Mouse (Mus musculus) heart, postnatal 0 days (tissue): ENCODE measurements around the gene Tmem72. TPM values are rescaled to one million over a fixed set of nuclear protein-coding genes. Genes with fewer than 3 reads are reported as not detected.

Experiments
- ATAC-seq: fragments of 200-750 bp; cut with Nextera tagmentation; 2 replicates; pipeline ENCODE4 v1.8.0; 2017; ENCODE audit warnings: low read depth, moderate number of reproducible peaks, moderate library complexity; ENCODE audit not compliant: insufficient read depth
- DNase-seq: peaks from one replicate; pipeline ENCODE4 v3.0.0-alpha.2; 2016; ENCODE audit warnings: low spot score
- H3K27ac ChIP-seq: fragments of 300-500 bp; sonication (generic); 2 replicates; pipeline ENCODE4 v1.5.1; 2014; ENCODE audit warnings: low read depth, mild to moderate bottlenecking
- H3K27me3 ChIP-seq: fragments of 300-500 bp; sonication (generic); 2 replicates; pipeline ENCODE4 v1.6.1; 2014; ENCODE audit warnings: low read length, mixed read lengths; ENCODE audit not compliant: control insufficient read depth, insufficient read depth
- H3K36me3 ChIP-seq: fragments of 300-500 bp; sonication (generic); replicated peaks from 2 replicates; pipeline ENCODE4 v1.6.1; 2014; ENCODE audit warnings: low read length, mixed read lengths; ENCODE audit not compliant: control insufficient read depth, insufficient read depth
- H3K4me1 ChIP-seq: fragments of 300-500 bp; sonication (generic); 2 replicates; pipeline ENCODE4 v1.6.1; 2014; ENCODE audit warnings: antibody characterized with exemption; ENCODE audit not compliant: control insufficient read depth, insufficient read depth
- H3K4me2 ChIP-seq: fragments of 300-500 bp; sonication (generic); 2 replicates; pipeline ENCODE4 v1.6.1; 2014; ENCODE audit warnings: low read depth, mild to moderate bottlenecking, low read length, moderate library complexity
- H3K4me3 ChIP-seq: fragments of 300-500 bp; sonication (generic); 2 replicates; pipeline ENCODE4 v1.5.1; 2014; ENCODE audit warnings: low read depth, low read length
- H3K9ac ChIP-seq: fragments of 300-500 bp; sonication (generic); replicated peaks from 2 replicates; pipeline ENCODE4 v1.6.1; 2014; ENCODE audit warnings: low read depth, low read length, mixed read lengths
- H3K9me3 ChIP-seq: fragments of 300-500 bp; sonication (generic); replicated peaks from 2 replicates; pipeline ENCODE4 v1.6.1; 2016; ENCODE audit warnings: low read length; ENCODE audit not compliant: control insufficient read depth
- CTCF ChIP-seq: IDR thresholded peaks from 2 replicates; pipeline ENCODE4 v1.5.1; 2016; ENCODE audit warnings: antibody characterized with exemption, control low read depth, low read depth
- EP300 ChIP-seq: IDR thresholded peaks from 2 replicates; pipeline ENCODE4 v1.6.1; 2016; ENCODE audit warnings: antibody characterized with exemption, low read depth
- WGBS: fragments of 180-500 bp; shearing (Covaris S2); extraction: QIAGEN DNeasy Blood & Tissue Kit; methylation state at CpG from one replicate; pipeline ENCODE4 v1.1.7; 2014; 5-methylcytosine and 5-hydroxymethylcytosine counted together
- polyA plus RNA-seq: library from polyadenylated mRNA; unstranded; fragments of >200 nt; fragmentation: Nextera tagmentation; extraction: Ambion mirVana; gene quantifications from 2 replicates; pipeline ENCODE4 v1.2.1, GENCODE M21; 2015
- total RNA-seq: library from RNA; depleted of rRNA; stranded (reverse); fragments of >200 nt; gene quantifications from 2 replicates; pipeline ENCODE4 v1.2.3, GENCODE M21; 2014; ENCODE audit warnings: low replicate concordance

Gene Tmem72
- total and polyA plus RNA-seq, 2 experiments from 2014 or later: 0.05 to 0.15 TPM

DNA sequence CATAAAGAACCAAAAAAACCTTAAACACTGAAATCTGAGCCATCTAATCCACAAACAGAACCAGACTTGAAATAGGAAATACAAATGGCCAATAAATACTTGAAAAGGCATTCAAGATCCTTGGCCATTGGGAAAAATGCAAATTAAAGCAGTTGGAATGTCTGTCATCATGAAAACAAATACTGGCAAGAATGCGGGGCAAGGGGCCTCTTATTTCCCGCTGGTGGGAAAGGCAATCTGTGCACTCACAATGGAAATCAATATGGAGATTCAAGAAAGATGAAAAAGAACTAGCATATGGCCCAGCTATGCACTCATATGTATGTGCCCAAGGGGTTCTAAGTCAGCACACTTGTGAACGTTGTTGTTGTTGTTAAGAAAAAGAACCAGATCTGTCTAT is 49.8 kb downstream of the Tmem72 start:
- DNase-seq: no peak
- Histone ChIP-seq H3K4me2 (no peak overlapping the region), H3K27me3 (no peaks in the 10 kb centered on the region), H3K27ac (no peak overlapping the region), H3K9me3 (no peaks in the 10 kb centered on the region), H3K36me3 (no peaks in the 10 kb centered on the region), H3K4me1 (peaks cover 21% of the 10 kb centered on the region), H3K9ac (no peak overlapping the region), H3K4me3 (no peak overlapping the region)
- 87% methylated on average over 3 of the region's 3 CpGs for WGBS
- no peak for ATAC-seq
- TF ChIP-seq CTCF (no peak), EP300 (no peak)

DNA sequence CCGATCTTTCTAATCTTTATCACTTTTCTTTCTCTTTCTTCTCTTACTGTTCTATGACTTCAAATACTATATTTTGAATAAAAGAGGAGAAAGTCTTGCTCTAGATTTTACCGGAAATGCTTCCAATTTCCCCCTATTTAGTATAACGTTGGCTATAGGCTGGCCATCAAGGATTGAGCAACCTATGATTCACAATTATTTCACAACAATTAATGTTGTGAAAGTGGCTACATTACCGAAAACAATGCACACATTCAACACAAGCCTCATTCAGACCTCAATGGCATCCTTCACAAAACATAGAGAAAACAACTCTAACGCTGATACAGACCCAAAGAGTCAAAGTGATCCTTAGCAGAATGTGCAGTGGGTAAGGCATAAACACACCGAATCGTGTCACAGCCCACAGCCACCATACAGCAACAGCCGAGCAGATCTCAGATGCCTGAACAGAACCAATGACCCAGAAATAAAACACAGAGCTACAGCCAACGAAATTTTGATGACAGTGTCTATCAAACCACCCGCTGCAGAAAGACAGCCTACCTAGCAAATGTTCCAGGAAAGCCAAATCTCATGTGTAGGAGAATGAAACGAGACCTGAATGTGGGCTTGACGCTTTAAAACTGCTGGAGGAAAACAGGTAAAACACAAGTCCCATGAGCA is 50.5 kb downstream of the Tmem72 start:
- Histone ChIP-seq H3K36me3 (no peaks in the 10 kb centered on the region), H3K9ac (no peak overlapping the region), H3K4me2 (no peak overlapping the region), H3K27ac (no peak overlapping the region), H3K4me3 (no peak overlapping the region), H3K9me3 (no peaks in the 10 kb centered on the region), H3K4me1 (peaks cover 15% of the 10 kb centered on the region), H3K27me3 (no peaks in the 10 kb centered on the region)
- DNase-seq: no peak
- no peak for TF ChIP-seq CTCF
- no peak for TF ChIP-seq EP300
- no peak for ATAC-seq
- 85% methylated on average over 12 of the region's 12 CpGs for WGBS

DNA sequence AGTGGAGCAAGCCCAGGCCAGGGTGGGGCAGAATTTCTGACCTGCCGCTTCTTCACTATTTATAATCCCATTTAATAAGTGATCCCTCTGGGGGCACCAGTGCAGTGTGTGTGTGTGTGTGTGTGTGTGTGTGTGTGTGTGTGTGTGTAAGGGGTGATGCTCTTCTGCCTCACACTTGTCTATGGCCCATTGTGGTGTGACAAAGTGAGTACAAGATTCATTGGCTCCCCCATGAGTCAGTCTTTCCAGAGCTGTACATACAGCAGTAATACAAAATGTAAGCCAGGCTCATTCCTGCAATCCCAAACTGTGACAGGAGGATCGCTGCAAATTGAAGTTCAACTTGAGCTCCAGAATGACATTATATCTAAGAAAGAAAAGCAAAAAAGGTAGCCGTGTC is 51.9 kb downstream of the Tmem72 start:
- TF ChIP-seq EP300 (no peak), CTCF (no peak)
- no peak overlapping the region for H3K27ac ChIP-seq
- no peak overlapping the region for H3K9ac ChIP-seq
- H3K4me2 ChIP-seq: no peak overlapping the region
- no peak overlapping the region for H3K4me3 ChIP-seq
- H3K36me3 ChIP-seq: no peaks in the 10 kb centered on the region
- DNase-seq (no peak), ATAC-seq (no peak)
- H3K4me1 ChIP-seq: peaks cover 6% of the 10 kb centered on the region; the same call in 1 of the 2 replicates
- WGBS: 70% methylated on average over 3 of the region's 3 CpGs
- H3K9me3 ChIP-seq: no peaks in the 10 kb centered on the region
- H3K27me3 ChIP-seq: no peaks in the 10 kb centered on the region

DNA sequence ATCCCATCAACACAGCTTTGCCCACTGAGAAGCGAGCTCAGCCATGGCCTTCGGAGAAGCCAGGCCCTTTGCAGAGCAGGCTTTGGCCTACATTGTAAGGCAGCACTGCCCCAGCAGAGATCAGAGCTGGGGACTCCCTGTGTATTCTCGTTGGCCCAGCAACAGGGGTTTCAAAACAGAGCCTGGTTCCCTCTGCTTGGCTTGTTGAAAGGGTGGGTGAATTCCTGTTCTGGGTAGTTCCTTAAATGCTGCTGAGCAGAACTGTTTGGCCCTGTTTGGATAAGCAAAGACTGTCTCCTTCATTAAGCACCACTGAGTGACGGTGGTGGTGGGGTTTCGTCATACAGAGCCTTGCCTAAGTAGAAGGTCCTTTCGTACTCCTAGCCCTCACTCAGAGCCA is 52.7 kb downstream of the Tmem72 start:
- H3K4me2 ChIP-seq: no peak overlapping the region
- no peak for ATAC-seq
- WGBS: 75% methylated on average over 6 of the region's 6 CpGs
- H3K4me1 ChIP-seq: peaks cover 6% of the 10 kb centered on the region; the same call in 1 of the 2 replicates
- no peaks in the 10 kb centered on the region for H3K27me3 ChIP-seq
- no peak for TF ChIP-seq EP300
- no peak for TF ChIP-seq CTCF
- H3K9me3 ChIP-seq: no peaks in the 10 kb centered on the region
- no peak overlapping the region for H3K9ac ChIP-seq
- no peaks in the 10 kb centered on the region for H3K36me3 ChIP-seq
- no peak overlapping the region for H3K4me3 ChIP-seq
- no peak for DNase-seq
- H3K27ac ChIP-seq: no peak overlapping the region

DNA sequence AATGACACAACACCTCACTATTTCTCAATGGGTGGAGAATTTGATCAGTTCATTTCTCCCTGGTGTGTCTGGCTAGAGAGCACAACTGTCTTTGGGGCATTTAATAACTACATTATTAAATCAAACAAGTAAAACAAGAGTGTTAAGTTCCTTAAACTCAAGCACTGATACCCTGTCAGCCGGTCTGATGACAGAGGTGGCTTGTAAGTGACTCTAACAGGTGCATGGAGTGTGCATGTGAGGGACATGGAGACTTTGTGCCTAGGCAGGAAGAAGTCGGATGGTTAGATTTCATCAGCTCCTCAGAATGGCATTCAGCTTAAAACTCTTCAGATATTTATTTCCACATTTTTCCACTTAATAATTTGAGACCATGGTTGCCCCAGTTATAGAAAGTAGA is 53.3 kb downstream of the Tmem72 start:
- Histone ChIP-seq H3K27ac (no peak overlapping the region), H3K27me3 (no peaks in the 10 kb centered on the region), H3K9ac (no peak overlapping the region), H3K4me3 (no peak overlapping the region), H3K9me3 (no peaks in the 10 kb centered on the region), H3K4me2 (no peak overlapping the region), H3K4me1 (peaks cover 6% of the 10 kb centered on the region; the same call in 1 of the 2 replicates), H3K36me3 (no peaks in the 10 kb centered on the region)
- 77% methylated on average over 2 of the region's 2 CpGs for WGBS
- TF ChIP-seq CTCF (no peak), EP300 (no peak)
- DNase-seq: no peak
- no peak for ATAC-seq
